Mouse (Mus musculus) layer of hippocampus, postnatal 25 days (tissue): ENCODE measurements around the gene Atg101. TPM values are rescaled to one million over a fixed set of nuclear protein-coding genes. Genes with fewer than 3 reads are reported as not detected.

Experiments used
- DNase-seq, 2 experiments: peaks; one replicate each; pipeline ENCODE4 v3.0.0; 2022; ENCODE audit warnings: mixed read lengths in 2 of 2, low spot score in 1 of 2; ENCODE audit errors: extremely low spot score in 1 of 2
- total RNA-seq, 2 experiments: library from RNA; stranded (reverse); gene quantifications; 2 replicates each; pipeline ENCODE4 v1.2.3; 2021

The Atg101 gene
- total RNA-seq, 2 experiments from 2014 or later = 45.2 to 53.9 TPM

- no peak for DNase-seq
These were observed 1.6 kb upstream of the Atg101 start for GRCm38 (mm10) chr15:101282471-101282870.

DNA sequence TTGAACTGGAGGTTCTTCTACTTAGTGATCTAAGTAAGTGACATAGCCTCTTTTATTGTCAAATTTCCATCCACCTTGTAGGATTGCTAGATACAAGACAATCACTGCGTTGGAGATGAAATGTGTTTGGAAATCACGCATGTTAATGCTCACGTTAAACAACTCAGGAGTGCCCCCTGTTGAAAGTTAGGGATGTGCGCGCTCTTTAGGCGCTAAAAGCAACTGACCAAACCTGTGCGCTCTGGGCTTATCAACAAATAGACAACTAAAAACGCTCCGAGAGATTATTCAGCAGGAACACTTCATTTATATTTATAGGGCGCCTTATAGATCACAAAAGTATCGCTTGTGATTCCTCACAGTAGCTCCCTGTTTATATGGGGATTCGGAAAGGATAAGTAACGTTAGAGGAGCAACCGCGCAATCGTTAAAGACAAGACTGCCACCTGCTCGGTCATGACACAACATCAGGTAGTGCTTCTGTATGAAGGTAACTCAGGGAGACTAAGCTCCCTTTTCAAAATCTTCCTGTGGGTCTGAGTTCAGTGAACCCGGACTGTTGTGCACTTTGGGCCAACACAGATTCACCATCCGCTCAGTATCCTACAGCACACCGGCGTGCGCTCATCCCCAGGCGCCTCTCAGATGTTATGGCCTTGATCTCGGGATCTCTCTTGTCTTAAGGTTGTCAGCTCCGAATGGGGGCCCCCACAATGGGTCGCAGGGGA is 725 bp upstream of the Atg101 start:
- DNase-seq = peak in 1 of 2 experiments; percentile 54

- no peak for DNase-seq
These were observed 2.2 kb downstream of the Atg101 start for GRCm38 (mm10) chr15:101286129-101286770.

DNA sequence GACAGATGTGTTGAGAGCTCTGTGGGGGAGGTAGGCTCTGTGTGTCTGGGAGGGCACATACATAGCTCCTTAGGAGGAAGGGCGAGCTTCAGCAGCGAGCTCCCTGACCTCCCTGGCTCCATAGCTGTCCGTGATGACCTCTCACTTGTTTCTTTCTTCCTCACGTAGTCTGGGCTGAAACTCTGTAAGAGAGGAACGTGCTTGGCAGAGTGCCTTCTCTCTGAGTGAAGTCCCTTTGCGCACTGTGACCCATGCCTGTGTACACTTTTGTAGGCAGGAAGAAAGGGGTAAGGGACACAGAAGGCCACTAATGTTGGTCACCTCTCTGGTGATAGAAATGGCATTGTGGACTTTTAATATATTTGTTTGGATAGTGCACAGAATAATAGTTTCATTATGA is 3.3 kb downstream of the Atg101 start:
- no peak for DNase-seq

GRCm38 (mm10) chr15:101290354-101290753 is 6.3 kb downstream of the Atg101 start:
- no peak for DNase-seq

DNA sequence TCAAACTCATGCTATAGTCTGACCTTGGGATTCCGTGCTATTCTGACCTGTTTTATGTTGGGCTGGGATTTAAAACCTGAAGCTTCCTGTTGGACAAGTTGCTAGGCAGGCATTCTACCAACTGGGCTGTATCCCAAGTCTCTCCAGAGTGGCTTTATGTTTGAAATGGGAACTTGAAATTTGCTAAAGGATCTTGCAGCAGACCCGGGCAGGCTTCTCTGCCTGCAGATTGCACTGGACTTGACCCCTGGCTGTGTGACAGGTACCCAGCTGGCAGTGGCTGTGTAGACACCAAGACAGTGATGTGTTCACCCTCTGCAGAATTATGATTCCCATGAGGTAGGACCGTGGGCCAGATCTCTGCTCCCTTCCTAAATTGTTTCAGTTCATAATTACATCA is 7.9 kb downstream of the Atg101 start:
- no peak for DNase-seq

DNA sequence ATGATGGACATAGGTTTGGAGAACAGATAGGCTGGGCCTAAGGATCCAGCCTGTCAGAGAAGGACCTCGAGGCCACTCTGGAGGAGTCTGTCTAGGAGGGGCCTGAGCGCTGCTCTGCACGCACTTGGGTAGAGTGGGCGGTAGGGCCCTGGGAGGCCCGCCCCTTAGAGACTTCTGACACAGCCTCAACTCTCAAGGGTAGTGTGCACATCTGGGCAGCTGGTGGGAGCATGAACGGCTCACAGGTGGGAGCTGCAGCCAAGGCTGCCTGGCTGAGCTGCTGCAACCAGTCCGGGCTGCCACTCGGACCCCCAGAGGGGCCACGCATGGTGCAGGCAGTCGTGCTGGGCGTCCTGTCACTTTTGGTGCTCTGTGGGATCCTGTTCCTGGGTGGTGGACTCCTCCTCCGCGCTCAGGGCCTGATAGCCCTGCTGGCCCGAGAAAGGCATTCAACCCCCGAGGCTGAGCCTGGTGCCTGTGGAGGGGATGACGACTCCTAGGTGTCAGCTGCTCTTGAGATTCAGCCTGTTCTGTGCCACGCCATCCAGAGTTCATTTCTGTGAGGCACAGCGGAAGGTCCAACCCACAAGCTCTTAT is 9.1 kb downstream of the Atg101 start, which contains the start of gene 6030408B16Rik:
Gene 6030408B16Rik, plus strand, starts transcription at position 188 of the 597 bp plus-strand sequence.
- no peak for DNase-seq

DNA sequence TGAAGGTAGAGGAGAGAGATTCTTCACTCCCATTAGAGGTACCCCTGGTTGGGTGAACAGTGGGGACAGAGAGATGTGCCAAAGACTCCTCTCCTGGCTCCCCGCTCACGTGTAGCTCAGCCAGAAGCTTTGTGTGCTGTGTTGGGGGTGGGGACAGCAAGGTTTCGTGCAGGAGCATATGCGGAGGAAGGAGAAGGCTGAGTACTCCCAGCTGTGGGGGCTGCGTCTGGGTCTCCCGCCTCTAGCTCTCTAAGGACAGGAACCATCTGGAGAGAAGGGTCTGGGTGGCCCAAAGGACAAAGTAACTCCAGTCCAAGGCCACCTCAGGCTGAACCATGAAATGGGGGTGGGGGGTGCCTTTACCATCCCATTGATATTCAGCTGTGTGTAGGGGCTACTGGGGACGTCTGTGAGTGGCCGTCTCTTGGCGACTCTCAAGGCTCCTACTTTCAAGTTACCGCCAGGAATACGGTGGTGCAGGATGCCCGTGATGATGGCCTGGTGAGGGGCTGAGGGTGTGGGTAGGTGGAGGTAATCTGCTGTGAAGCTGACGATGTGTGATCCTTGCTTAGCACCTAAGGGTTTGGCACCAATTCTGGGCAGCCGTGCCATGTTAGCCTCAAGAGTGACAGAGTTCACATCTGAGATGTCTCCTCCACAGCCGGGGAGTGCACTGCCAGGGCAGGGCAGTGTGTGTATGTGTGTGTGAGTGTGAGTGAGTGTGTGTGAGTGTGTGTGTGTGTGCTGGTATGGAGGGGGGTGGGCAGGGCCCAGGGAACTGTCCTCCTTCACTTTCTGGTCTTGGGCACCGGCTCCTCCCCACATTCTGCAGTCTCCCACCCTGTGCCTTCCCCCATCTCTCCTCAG is 10.2 kb downstream of the Atg101 start:
- DNase-seq = no peak

DNA sequence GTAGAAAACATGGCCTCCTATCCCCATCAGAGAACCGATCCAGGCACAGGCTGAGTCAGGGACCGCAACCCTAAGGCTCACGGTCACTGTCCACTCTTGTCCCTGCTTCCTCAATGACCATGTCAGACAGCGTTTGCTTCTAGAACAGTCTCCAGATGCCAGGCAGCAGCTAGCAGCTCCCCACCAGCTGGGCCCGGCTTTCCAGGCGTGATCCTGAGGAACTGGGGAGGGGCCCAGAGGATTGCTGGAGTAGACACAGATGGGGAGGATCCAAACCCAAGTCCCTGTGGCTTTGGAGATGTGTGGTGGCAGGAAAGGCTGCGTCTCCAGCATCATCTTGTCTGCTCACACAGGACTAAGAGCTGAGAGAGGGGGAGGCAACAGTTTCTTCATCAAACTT is 11.0 kb downstream of the Atg101 start:
- DNase-seq = no peak

GRCm38 (mm10) chr15:101295616-101296015 is 11.5 kb downstream of the Atg101 start:
- no peak for DNase-seq

- no peak for DNase-seq
These were observed 12.0 kb downstream of the Atg101 start for GRCm38 (mm10) chr15:101296091-101296490.

DNA sequence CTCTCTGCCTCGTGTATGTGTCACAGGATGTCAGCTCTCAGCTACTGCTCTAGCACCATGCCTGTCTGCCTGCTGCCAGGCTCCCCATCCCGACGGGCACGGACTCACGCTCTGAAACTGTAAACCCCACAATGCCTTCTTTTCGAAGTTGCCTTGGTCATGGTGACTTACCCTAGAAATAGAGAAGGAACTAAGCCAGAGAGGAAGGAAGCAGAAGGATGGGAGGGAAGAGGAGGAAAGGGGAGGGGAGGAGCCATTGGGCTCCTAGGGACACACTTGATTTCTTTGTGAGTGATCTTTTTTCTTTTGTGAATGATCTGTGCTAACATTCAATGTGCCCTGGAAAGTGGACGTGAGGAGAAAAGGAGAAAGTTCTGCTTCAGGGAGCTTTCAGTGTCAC is 13.9 kb downstream of the Atg101 start:
- no peak for DNase-seq

- DNase-seq = no peak
These were observed 14.5 kb downstream of the Atg101 start for GRCm38 (mm10) chr15:101298550-101298949.

- no peak for DNase-seq
These were observed 15.4 kb downstream of the Atg101 start for GRCm38 (mm10) chr15:101299480-101299960.

DNA sequence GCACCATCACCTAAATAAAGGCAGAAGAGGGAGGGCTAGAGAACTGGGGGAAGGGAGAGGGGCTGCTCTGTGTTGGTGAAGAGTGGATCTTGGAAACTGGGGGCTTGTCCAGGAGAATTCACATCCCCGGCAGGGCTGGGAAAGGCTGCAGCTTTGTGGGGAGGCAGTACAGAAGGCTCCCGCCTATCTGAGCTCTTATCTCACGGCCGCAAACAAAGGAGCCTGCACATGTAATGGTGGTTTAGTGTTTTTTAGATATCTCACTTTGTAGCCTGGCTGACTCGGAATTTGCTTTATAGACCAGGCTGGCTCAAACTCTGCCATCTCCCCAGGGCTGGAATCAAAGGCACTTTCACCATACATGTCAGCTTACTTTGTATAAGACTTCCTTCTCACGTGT is 16.1 kb downstream of the Atg101 start:
- no peak for DNase-seq

GRCm38 (mm10) chr15:101302201-101302600 is 18.1 kb downstream of the Atg101 start:
- no peak for DNase-seq

DNA sequence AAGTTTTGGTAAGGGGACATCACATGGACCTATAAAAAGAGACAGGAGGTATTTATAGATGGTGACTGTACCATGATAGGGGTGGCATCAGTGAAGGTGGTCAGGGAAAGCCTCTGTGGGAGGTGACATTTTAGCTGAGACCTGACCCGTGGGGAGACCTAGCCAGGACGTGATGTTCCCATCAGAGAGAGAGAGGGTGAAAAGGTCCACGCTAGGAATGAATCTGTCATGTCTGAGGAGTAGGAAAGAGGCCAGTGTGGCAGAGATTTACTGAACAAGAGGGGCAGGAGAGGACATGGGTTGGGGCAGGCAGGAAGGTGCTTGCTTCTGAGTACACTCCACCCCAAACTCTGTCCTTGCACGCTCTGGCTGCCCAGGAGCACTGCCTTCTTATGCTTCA is 19.8 kb downstream of the Atg101 start:
- DNase-seq = no peak

- DNase-seq = no peak
These were observed 22.4 kb downstream of the Atg101 start for GRCm38 (mm10) chr15:101306459-101306858.

DNA sequence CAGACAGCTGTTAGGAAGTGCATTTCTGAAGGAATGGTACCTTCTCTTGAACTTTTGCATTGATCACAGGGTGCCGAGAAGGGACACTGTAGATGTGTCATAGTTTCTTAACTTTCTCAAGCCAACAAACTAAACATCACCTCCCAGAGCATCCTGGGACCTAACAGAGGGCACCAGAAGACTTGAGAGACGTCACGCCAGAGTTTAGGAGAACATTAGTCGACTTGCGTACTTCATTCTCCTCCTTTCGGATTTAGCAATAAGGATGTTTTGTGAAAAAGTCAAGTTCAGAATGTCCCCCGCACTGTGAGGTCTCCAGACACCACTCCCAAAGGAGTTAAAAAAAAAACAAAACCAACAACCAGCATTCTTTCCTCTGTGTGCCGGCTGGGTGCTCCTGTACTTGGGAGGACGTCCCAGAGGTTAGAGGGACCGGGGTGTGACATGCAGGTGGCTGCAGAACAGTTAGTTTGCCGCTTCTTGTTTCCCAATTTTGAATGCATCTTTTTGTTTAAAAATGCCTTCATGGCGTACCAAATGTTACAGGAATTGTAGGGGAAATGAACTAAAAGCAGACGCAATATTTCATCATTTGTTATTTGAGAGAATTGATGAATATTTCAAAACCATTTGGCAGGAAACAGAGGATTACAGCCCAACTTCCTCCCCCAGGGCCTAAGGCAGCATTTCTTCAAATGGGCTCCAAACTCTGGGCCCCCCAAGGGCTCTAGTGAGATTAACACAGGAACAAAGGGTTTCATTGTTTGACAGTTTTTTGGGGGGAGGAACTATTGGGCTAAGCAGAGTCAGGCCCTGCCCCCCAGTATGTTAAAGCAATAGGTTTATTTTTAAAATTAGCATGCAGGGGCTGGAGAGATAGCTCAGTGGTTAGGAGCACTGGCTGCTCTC is 24.6 kb downstream of the Atg101 start:
- no peak for DNase-seq

DNA sequence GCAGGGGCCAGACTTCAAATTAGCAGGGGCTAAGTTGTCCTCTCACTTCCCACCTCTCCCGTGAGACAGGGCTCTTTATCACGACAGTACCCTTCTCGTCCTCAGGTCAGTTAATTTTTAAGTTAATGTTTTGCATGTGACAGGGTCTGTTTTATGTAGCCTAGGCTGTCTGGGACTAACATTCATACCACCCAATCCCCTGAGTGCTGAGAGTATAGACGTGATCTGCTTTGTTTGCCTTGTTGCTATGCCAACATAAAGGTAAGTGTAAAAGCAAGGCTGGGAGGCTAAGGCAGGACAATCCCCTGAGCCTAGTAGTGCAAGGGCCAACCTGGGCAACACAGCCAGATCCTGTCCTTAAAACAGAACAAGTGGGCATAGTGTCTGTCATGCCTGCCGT is 25.4 kb downstream of the Atg101 start:
- no peak for DNase-seq
